Mouse (Mus musculus): ENCODE data around the gene Cenpc1.
A peak's percentile ranks its signal among the peaks of the same experiment; 100 is the strongest.

Cenpc1 gene

GRCm38 (mm10) chr5:86065101-86065875, at the start of gene Cenpc1:
Gene Cenpc1, minus strand, starts transcription at chr5:86065583.
- peak; percentile 99 for DNase-seq

DNA sequence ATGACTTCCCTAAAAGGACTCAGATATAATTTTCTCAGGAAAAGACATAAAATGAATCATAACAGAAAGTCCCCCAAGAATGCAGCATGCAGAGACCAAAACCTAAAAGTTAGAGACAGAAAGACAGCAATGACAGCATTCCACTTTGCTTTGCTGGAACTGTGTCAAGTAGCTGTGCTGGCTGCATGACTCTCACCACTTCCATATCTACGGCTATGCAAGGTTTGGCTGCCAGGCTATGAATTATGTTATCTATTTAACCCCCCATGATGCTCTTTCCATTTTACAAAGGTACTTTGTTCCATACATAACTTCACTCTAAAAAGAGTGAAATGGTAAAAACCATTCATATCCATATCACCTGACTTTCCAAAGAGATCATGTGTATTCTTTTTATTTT, 48.6 kb upstream of the Cenpc1 start:
- no peak for DNase-seq

DNA sequence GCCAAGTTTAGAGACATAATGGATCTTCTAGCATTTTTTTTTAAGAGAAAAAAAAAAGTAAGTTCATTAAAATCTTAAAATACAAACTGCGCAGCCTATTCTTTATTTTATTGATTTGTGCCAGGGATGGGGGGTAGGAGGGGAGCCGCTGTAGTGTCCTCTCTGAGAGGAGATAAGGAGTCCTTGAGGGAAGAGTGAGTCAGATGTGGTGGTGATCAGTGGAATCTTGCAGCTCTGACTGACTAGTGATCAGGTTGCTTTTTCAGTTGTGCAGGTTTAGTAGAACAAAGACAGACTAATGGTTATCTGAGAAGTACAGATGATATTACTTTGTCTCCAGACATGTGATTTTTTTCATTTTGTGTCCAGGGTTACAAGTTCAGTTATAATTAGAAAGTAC, 47.7 kb upstream of the Cenpc1 start:
- DNase-seq = no peak

GRCm38 (mm10) chr5:86111074-86111473, 45.7 kb upstream of the Cenpc1 start:
- DNase-seq = no peak

GRCm38 (mm10) chr5:86106610-86107009, 41.2 kb upstream of the Cenpc1 start:
- DNase-seq = no peak

- no peak for DNase-seq
These were observed 36.8 kb upstream of the Cenpc1 start for GRCm38 (mm10) chr5:86102176-86102575.

- DNase-seq = no peak
These were observed 35.2 kb upstream of the Cenpc1 start for GRCm38 (mm10) chr5:86100621-86101020.

- no peak for DNase-seq
These were observed 33.6 kb upstream of the Cenpc1 start for GRCm38 (mm10) chr5:86098988-86099387.

DNA sequence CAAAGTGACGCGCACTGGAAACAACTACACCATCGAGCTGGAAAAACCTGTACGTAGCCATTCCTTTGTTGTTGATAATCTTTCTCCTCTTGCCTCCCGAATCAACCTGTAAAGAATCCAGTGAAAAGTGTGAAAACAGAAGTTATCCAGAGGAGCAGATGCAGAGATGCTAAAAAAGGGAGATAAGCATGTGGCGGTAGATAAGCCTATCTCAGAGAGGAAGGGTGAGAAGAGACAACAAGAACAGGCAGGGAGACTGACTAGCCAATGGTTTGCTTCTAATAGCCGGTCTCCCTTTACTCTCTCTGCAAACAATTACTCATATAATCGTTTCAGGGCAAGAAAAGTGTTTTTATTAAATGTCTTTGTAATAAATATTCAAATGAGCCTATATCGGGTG, 29.4 kb upstream of the Cenpc1 start:
- no peak for DNase-seq

- no peak for DNase-seq
These were observed 21.4 kb upstream of the Cenpc1 start for GRCm38 (mm10) chr5:86086751-86087150.

GRCm38 (mm10) chr5:86084979-86085378, 19.6 kb upstream of the Cenpc1 start:
- DNase-seq = no peak

- no peak for DNase-seq
These were observed 18.6 kb upstream of the Cenpc1 start for GRCm38 (mm10) chr5:86083987-86084386.

- no peak for DNase-seq
These were observed 13.4 kb upstream of the Cenpc1 start for GRCm38 (mm10) chr5:86078720-86079334.

DNA sequence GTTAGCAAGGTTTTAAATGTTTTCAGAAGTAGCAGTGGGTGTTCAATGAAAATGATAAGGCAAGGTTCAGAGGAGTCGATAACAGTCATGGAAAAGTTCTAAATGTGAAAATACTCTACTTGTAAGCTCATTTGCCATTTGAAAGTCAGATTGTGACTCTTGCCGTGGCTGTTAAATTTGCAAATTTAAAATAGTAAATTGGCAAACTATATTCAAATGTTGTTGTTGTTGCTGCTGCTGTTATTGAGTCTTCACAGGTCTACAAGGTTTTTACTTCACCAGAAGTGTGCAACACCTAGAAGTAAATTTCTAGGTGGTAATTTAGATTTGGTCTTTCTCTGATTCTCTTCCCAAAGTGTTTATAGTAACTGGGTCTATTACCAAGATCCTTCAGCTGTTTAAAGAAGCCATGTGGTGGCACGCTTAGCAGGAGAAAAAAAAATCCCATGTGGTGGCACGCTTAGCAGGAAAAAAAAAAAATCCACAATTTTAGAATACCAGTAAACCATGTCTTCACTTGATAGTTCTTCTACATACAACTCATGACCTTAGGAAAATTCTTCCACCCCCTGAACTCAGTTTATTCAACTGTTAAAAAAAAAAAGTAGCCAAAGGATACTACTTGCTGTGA, 7.5 kb upstream of the Cenpc1 start:
- DNase-seq = no peak

DNA sequence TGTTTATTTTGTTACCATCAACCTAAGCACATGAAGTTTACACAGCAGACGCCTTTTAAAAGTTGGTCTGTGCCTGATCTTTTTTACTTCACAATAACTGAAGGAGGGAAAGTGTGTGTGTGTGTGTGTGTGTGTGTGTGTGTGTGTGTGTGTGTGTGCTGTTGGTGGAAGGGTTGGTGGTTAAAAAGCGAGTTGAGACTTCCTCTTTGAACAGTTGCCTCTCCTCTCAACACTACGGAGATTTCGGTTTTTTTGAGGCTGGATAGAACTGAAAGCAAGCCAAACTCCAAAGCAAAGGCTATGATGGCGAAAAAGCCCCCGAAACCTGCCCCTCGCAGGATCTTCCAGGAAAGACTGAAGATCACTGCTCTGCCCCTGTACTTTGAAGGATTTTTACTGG, 6.2 kb upstream of the Cenpc1 start, which contains the start of gene Stap1:
Stap1 (plus strand) TSS at position 209 of the 400 bp plus-strand sequence.
- no peak for DNase-seq

- DNase-seq = no peak
These were observed 3.7 kb upstream of the Cenpc1 start for GRCm38 (mm10) chr5:86069121-86069520.

- DNase-seq = no peak
These were observed 3.1 kb upstream of the Cenpc1 start for GRCm38 (mm10) chr5:86068451-86068850.

DNA sequence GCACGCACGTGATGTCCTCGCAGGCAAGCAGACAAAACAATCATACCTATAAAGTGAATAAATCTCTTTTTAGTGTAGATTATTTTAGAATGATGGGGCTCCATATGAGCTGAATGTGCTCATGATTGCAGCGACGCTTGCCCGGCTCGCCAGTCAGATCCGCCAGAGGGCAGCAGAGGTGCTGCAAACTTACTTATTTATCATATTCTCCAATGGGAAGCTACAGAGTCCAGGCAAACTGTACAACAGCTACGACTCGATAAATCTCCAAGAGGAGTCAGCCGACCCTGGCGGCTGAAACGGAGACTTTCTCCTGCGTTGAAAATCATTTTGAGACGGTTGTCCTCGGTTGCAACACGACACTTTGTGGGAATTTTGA, 1.2 kb upstream of the Cenpc1 start:
- DNase-seq = peak; percentile 91 to 93

DNA sequence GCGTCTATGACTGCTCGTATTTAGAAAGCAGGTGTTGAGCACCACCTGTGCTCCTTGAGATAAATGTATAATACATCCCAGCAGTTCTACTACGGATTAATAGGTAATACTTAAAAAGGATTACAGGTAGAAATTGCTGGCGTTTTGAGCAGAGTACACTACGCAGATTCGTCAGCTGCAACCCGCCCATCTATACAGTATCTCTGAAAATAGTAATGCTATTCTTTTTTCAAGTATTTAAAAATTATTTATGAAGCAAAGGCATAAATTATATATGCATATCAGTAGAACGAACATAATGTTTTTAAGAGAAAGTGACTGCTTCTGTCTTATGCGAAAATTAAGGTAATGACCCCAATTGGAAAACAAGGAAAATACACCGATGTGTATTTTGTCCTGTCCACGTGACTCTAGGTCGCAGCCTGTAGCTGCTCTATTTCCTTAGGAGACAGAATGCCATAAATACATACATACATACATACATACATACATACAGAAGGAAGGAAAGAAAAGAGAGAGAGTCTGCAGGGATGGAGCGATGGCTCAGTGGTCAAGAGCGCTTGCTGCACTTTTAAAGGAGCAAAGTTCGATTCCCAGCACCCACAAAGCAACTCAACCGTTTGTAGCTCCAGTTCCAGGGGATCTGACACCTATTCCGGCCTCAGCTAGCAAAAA, 630 bp upstream of the Cenpc1 start:
- DNase-seq = no peak

DNA sequence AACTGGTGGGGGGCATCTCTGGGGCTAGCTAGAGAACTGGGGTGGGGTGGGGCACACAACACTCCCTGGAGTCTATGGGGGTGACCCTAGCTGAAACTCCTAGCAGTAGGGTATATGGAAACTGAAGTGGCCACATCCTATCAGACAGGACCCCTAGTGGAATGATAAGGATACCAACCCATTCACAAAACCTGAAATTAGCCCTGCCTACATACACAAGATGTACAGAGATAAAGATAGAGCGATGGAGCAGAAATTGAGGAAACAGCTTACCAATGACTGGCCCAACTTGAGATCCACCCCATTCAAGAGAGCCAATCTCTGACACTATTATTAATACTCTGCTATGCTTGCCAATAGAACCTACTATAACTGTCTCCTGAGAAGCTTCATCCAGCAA, 1.9 kb downstream of the Cenpc1 start:
- DNase-seq = no peak

DNA sequence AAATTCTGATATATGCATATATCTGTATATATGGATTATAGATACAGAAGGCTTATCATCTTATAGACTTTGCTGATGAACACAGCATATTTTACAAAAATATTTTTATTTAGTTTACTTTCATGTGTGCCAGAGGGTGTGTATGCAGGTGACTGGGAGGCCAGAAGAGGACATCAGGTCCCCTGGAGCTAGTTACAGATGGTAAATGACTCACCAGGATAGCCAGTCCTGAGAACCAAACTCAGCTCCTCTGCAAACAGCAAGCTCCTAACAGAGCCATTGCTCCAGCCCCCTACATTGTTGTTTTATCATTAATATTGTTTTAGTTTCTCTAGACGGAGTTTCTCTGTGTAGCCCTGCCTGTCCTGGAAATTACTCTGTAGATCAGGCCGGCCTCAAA, 35.6 kb downstream of the Cenpc1 start:
- DNase-seq = no peak

DNA sequence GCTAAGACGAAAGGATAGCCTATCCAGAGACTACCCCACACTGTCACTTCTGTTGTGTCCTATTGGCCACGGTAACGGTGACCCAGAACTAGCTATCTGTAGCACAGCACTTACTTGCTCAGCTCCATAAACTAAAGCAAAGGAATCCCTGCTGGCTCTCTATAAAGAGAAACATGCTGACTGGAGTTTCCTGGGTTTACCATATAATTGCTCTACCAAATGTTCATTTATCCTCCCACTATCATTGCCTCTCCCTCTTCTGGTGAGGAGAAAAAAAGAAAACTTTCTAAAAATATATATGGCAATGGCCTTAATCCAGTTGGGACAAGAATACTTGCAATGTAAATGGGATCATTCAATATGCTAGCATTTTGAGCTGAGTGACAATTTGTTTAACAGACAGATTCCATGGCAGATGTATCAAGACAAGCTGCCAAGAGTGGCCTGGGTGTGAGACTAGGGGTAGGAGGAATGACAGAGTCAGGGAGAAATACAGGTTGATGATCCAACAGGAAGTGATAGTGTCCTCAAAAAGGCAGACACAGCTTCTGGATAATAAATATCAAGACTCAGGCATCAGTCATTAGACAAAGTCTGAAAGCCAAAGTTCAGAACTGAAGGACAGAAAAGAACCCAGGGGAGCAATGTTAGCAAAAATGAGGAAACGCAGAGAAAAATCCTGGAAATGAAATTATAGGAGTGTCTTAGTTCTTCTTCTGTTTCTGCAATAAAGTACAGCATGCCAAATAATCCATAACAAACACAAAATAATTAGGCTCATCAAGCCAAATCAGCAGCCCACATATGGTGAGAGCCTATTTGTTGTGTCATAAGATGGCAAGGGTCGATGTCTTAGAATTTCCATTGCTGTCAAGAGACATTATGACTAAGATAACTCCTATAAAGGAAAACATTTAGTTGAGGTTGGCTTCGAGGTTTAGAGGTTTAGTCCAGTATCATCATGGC, 68.6 kb downstream of the Cenpc1 start:
- no peak for DNase-seq
